Mouse (Mus musculus) erythroblast, embryonic 14.5 days (primary cell): ENCODE measurements at regions not wholly inside any gene's neighbourhood (a gene's known extent, or its start where the extent isn't known, plus 50 kb on each side); places are given as distances from the start of the nearest gene placed in this dataset.

Experiments
- GATA1 ChIP-seq: IDR thresholded peaks from 2 replicates; pipeline ENCODE4 v1.6.1; 2012; ENCODE audit warnings: low read length, inconsistent platforms, mixed read lengths
- TAL1 ChIP-seq: IDR thresholded peaks from 3 replicates; pipeline ENCODE4 v1.6.1; 2012; ENCODE audit warnings: low read length, inconsistent platforms, mixed read lengths

GRCm38 (mm10) chr14:25173281-25173680 lies 285.7 kb upstream of the Zmiz1 start:
- no peak for TF ChIP-seq GATA1
- no peak for TF ChIP-seq TAL1
